ENCODE assay signal across 9 mouse cellular contexts in genomic region chr6:85380901-85381647, GRCm38 (mm10). TPM values are rescaled to one million over a fixed set of nuclear protein-coding genes. Genes with fewer than 3 reads are reported as not detected.
DNase-seq lines count a peak whose midpoint lies in the region; ATAC-seq and TF ChIP-seq lines count a peak whose summit lies in the region.
"Had no signal": no experiment of that assay in that cellular context is flagged by ENCODE, and none has a peak within 500 bp of the region (broad histone marks: within the 10 kb centered on the region; RNA-seq: fewer than 3 reads in every experiment).

No protein-coding gene starts in this region.

- no peak overlapping the region for H3K9ac ChIP-seq in kidney, embryonic 14.5 days (ENCODE audit: low read depth, low read length)
- H3K9ac ChIP-seq in hindbrain, postnatal 0 days (replicated peaks; ENCODE audit: low read length) = no peak overlapping the region
- H3K9ac ChIP-seq in midbrain, embryonic 14.5 days (replicated peaks; ENCODE audit: low read length) = no peak overlapping the region

- WGBS in kidney, embryonic 14.5 days = 13% methylated on average over 17 of the region's 17 CpGs
- 36% methylated on average over 17 of the region's 17 CpGs for WGBS in hindbrain, postnatal 0 days
- 18% methylated on average over 17 of the region's 17 CpGs for WGBS in midbrain, embryonic 14.5 days

- no peak overlapping the region for H3K4me3 ChIP-seq in kidney, embryonic 14.5 days (ENCODE audit: low read length)
- H3K4me3 ChIP-seq in hindbrain, postnatal 0 days (ENCODE audit: low read length) = no peak overlapping the region
- H3K4me3 ChIP-seq in midbrain, embryonic 14.5 days (replicated peaks; ENCODE audit: low read depth, low read length) = no peak overlapping the region

- H3K9me3 ChIP-seq in kidney, embryonic 14.5 days (ENCODE audit: control insufficient read depth, low read length) = no peaks in the 10 kb centered on the region
- no peaks in the 10 kb centered on the region for H3K9me3 ChIP-seq in hindbrain, postnatal 0 days (ENCODE audit: low read length)
- no peaks in the 10 kb centered on the region for H3K9me3 ChIP-seq in midbrain, embryonic 14.5 days (ENCODE audit: control insufficient read depth, low read length)

- ATAC-seq in kidney, embryonic 14.5 days (ENCODE audit: low FRiP score, low TSS enrichment) = no peak
- no peak for ATAC-seq in hindbrain, postnatal 0 days
- ATAC-seq in midbrain, embryonic 14.5 days (ENCODE audit: low FRiP score, low TSS enrichment) = peak; percentile 27; the same call in 1 of the 2 replicates

- DNase-seq in kidney, postnatal 36 days = no peak
- peak; percentile 9 for DNase-seq in embryo, embryonic 10 days (ENCODE audit: low spot score)
- DNase-seq in hindbrain, postnatal 0 days (ENCODE audit: low spot score) = no peak
- peak; percentile 9 for DNase-seq in midbrain, embryonic 14.5 days
- DNase-seq in adrenal gland, adult 8-10 months = no peak
- DNase-seq in left cerebral cortex, adult 11 months (ENCODE audit: low spot score) = no peak
- no peak for DNase-seq in urinary bladder, postnatal 4 days (ENCODE audit: low spot score in 2 of 2)

- no peaks in the 10 kb centered on the region for H3K36me3 ChIP-seq in kidney, embryonic 14.5 days (ENCODE audit: control insufficient read depth, insufficient read depth, low read length)
- no peaks in the 10 kb centered on the region for H3K36me3 ChIP-seq in hindbrain, postnatal 0 days (ENCODE audit: insufficient read depth, low read length)
- H3K36me3 ChIP-seq in midbrain, embryonic 14.5 days (ENCODE audit: control insufficient read depth, insufficient read depth, low read length) = no peaks in the 10 kb centered on the region

- H3K4me1 ChIP-seq in kidney, embryonic 14.5 days (ENCODE audit: control insufficient read depth, insufficient read depth, low read length) = peaks cover 8% of the 10 kb centered on the region; the same call in 1 of the 2 replicates
- no peaks in the 10 kb centered on the region for H3K4me1 ChIP-seq in hindbrain, postnatal 0 days (ENCODE audit: insufficient read depth, low read length)
- 0 out of 2 replicates have a peak, but pooled peaks cover 4% of the 10 kb centered on the region for H3K4me1 ChIP-seq in midbrain, embryonic 14.5 days (ENCODE audit: control insufficient read depth, insufficient read depth, low read length)

- H3K27me3 ChIP-seq in kidney, embryonic 14.5 days (ENCODE audit: control insufficient read depth, insufficient read depth, low read length) = no peaks in the 10 kb centered on the region
- H3K27me3 ChIP-seq in hindbrain, postnatal 0 days (ENCODE audit: insufficient read depth, low read length) = no peaks in the 10 kb centered on the region
- no peaks in the 10 kb centered on the region for H3K27me3 ChIP-seq in midbrain, embryonic 14.5 days (ENCODE audit: control insufficient read depth, insufficient read depth, low read length)

- no peak for TF ChIP-seq CTCF in hindbrain, postnatal 0 days (IDR thresholded peaks at IDR 0.05; ENCODE audit: low read depth)

- peak overlapping the region; percentile 13 for H3K4me2 ChIP-seq in kidney, embryonic 14.5 days (replicated peaks; ENCODE audit: low read depth, low read length)
- H3K4me2 ChIP-seq in hindbrain, postnatal 0 days (ENCODE audit: low read depth, low read length) = 0 out of 2 replicates have a peak overlapping the region, but pooled peaks have one; percentile 2
- H3K4me2 ChIP-seq in midbrain, embryonic 14.5 days (ENCODE audit: low read length) = peak overlapping the region; percentile 1; the same call in 1 of the 2 replicates

- H3K27ac ChIP-seq in kidney, embryonic 14.5 days (ENCODE audit: low read depth, low read length) = peak overlapping the region; percentile 61; the same call in 1 of the 2 replicates
- H3K27ac ChIP-seq in hindbrain, postnatal 0 days = no peak overlapping the region
- no peak overlapping the region for H3K27ac ChIP-seq in midbrain, embryonic 14.5 days (replicated peaks; ENCODE audit: low read depth, low read length)

RNA-seq across cellular contexts. Expression of gene Rab11fip5, which starts 6.6 kb away (rescaled TPM):
- 7.7 and 9.0 TPM in 2 replicates for polyA plus RNA-seq in kidney, embryonic 14.5 days (2014; fragmentation: Nextera tagmentation; extraction: Ambion mirVana)
- 62.6 and 66.5 TPM in 2 replicates for total RNA-seq in hindbrain, postnatal 0 days (2014; rRNA removed)
- 23.4 and 26.7 TPM in 2 replicates for polyA plus RNA-seq in hindbrain, postnatal 0 days (2015; fragmentation: Nextera tagmentation; extraction: Ambion mirVana)
- polyA plus RNA-seq in midbrain, embryonic 14.5 days (2014; fragmentation: Nextera tagmentation; extraction: Ambion mirVana) = 15.0 and 15.7 TPM in 2 replicates
- 10 to 100 TPM; 41.7 to 59.0 (median 53.0) TPM for total RNA-seq in adrenal gland, adult 8-10 months (2022)

RNA-seq across cellular contexts. Expression of gene Noto, which starts 42.6 kb away (rescaled TPM):
- polyA plus RNA-seq in kidney, embryonic 14.5 days (2014; fragmentation: Nextera tagmentation; extraction: Ambion mirVana) = not detected in 2 replicates
- not detected in 2 replicates for total RNA-seq in hindbrain, postnatal 0 days (2014; rRNA removed)
- polyA plus RNA-seq in hindbrain, postnatal 0 days (2015; fragmentation: Nextera tagmentation; extraction: Ambion mirVana) = not detected in 2 replicates
- polyA plus RNA-seq in midbrain, embryonic 14.5 days (2014; fragmentation: Nextera tagmentation; extraction: Ambion mirVana) = not detected in 2 replicates
- not detected for total RNA-seq in adrenal gland, adult 8-10 months (2022)
- total RNA-seq: neutrophil, adult 5-6 weeks had no signal

RNA-seq across cellular contexts. Expression of gene Sfxn5, which starts 47.9 kb away (rescaled TPM):
- 9.3 and 11.9 TPM in 2 replicates for polyA plus RNA-seq in kidney, embryonic 14.5 days (2014; fragmentation: Nextera tagmentation; extraction: Ambion mirVana)
- total RNA-seq in hindbrain, postnatal 0 days (2014; rRNA removed) = 144 and 151 TPM in 2 replicates
- polyA plus RNA-seq in hindbrain, postnatal 0 days (2015; fragmentation: Nextera tagmentation; extraction: Ambion mirVana) = 108 and 115 TPM in 2 replicates
- polyA plus RNA-seq in midbrain, embryonic 14.5 days (2014; fragmentation: Nextera tagmentation; extraction: Ambion mirVana) = 15.6 and 24.0 TPM in 2 replicates
- total RNA-seq in adrenal gland, adult 8-10 months (2022) = 10 to 100 TPM; 16.2 to 27.2 (median 21.0) TPM

RNA-seq across cellular contexts. Expression of gene Smyd5, which starts 50.7 kb away (rescaled TPM):
- polyA plus RNA-seq in kidney, embryonic 14.5 days (2014; fragmentation: Nextera tagmentation; extraction: Ambion mirVana) = 54.8 and 68.4 TPM in 2 replicates
- 68.0 and 69.1 TPM in 2 replicates for total RNA-seq in hindbrain, postnatal 0 days (2014; rRNA removed)
- 57.2 and 59.7 TPM in 2 replicates for polyA plus RNA-seq in hindbrain, postnatal 0 days (2015; fragmentation: Nextera tagmentation; extraction: Ambion mirVana)
- polyA plus RNA-seq in midbrain, embryonic 14.5 days (2014; fragmentation: Nextera tagmentation; extraction: Ambion mirVana) = 54.0 and 55.9 TPM in 2 replicates
- 10 to 100 TPM; 37.9 to 44.3 (median 43.5) TPM for total RNA-seq in adrenal gland, adult 8-10 months (2022)

Comparison
In these comparisons a context has a peak if more than half of its experiments do, and no peak if none do; other contexts are left out.
1. DNase-seq: peak in embryo, embryonic 10 days (single experiment) and midbrain, embryonic 14.5 days (single experiment); none in kidney, postnatal 36 days (0 of 2), hindbrain, postnatal 0 days (single experiment), adrenal gland, adult 8-10 months (single experiment), left cerebral cortex, adult 11 months (single experiment) and urinary bladder, postnatal 4 days (0 of 2).
2. Peak in every context shown above with its lines, with median percentiles within 50 percentile points of each other: H3K4me2 ChIP-seq.